Mouse (Mus musculus) layer of hippocampus, adult 2 months (tissue): Measurements from ENCODE around the gene Nedd9. TPM values are rescaled to one million over a fixed set of nuclear protein-coding genes. Genes with fewer than 3 reads are reported as not detected.

Source experiments
- DNase-seq, 2 experiments: peaks; one replicate each; pipeline ENCODE4 v3.0.0; 2022; ENCODE audit warnings: low spot score in 2 of 2
- H3K27ac ChIP-seq: fragments of 200-600 bp; 2 replicates; pipeline ENCODE4 v1.8.1; 2022
- H3K4me3 ChIP-seq: fragments of 200-600 bp; 2 replicates; pipeline ENCODE4 v1.8.1; 2022; ENCODE audit warnings: mild to moderate bottlenecking
- CTCF ChIP-seq: fragments of 200-600 bp; conservative IDR thresholded peaks from 2 replicates; pipeline ENCODE4 v1.8.1; 2022; ENCODE audit warnings: antibody characterized with exemption, mild to moderate bottlenecking, moderate library complexity
- total RNA-seq, 2 experiments: library from RNA; stranded (reverse); gene quantifications; 2 replicates each; pipeline ENCODE4 v1.2.3; 2021

The Nedd9 gene
- total RNA-seq, 2 experiments from 2014 or later = 12.4 to 14.1 TPM

- no peak for TF ChIP-seq CTCF
Observed at GRCm38 (mm10) chr13:41440205-41440604, 47.0 kb downstream of the Nedd9 start.

DNA sequence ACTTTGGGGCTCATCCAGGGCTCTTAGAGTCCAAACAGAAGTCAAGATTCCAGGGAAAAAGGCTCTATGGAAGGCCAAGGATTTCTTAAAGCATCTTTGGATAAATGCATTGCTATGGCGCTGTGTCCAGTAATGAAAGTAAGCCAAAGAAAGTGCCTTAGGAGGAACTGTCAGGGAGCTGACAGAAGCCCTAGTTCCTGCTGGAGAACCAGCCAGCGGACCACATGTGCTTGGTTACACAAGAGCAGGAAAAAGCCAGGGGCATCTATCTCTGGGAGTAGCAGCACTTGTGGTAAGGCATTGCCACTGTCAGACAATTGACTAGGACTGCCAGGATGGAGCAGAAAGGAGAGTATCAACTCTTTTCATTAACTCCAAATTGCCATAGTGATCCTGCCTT is 49.8 kb downstream of the Nedd9 start:
- DNase-seq = no peak
- no peak overlapping the region for H3K4me3 ChIP-seq
- H3K27ac ChIP-seq = no peak overlapping the region
- no peak for TF ChIP-seq CTCF

More at GRCm38 (mm10) chr13:41440205-41440604, 47.0 kb downstream of the Nedd9 start:
- H3K27ac ChIP-seq = no peak overlapping the region
- H3K4me3 ChIP-seq = no peak overlapping the region
- no peak for DNase-seq

- Histone ChIP-seq H3K4me3 (no peak overlapping the region), H3K27ac (no peak overlapping the region)
- DNase-seq = no peak
- no peak for TF ChIP-seq CTCF
Observed at GRCm38 (mm10) chr13:41436731-41437130, 50.4 kb downstream of the Nedd9 start.

DNA sequence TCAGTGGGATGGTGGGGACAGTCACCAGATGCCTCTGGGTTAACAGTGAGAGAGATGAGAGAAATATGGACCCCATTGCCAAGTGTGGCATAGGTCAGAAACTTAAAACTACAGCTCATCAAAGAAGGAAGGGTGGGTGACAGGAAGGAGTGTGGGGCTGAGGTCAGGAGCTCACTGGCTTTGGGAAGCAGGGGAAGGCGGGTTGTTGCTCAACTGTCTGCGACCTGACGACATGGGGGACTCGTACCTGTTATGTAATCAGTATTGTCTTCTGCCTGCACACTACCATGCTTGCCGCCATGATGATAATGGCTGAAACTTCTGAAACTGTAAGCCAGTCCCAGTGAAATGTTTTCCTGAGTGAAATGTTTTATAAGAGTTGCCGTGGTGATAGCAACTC is 54.0 kb downstream of the Nedd9 start:
- DNase-seq = no peak
- no peak overlapping the region for H3K4me3 ChIP-seq
- H3K27ac ChIP-seq = no peak overlapping the region
- TF ChIP-seq CTCF = no peak

GRCm38 (mm10) chr13:41431795-41432194 is 55.4 kb downstream of the Nedd9 start:
- no peak for DNase-seq
- no peak overlapping the region for H3K27ac ChIP-seq
- H3K4me3 ChIP-seq = no peak overlapping the region
- no peak for TF ChIP-seq CTCF

GRCm38 (mm10) chr13:41427046-41427445 is 60.1 kb downstream of the Nedd9 start:
- no peak overlapping the region for H3K4me3 ChIP-seq
- TF ChIP-seq CTCF = no peak
- no peak for DNase-seq

GRCm38 (mm10) chr13:41423463-41424074 is 63.6 kb downstream of the Nedd9 start:
- no peak for TF ChIP-seq CTCF
- Histone ChIP-seq H3K27ac (no peak overlapping the region), H3K4me3 (no peak overlapping the region)
- DNase-seq = no peak

More at GRCm38 (mm10) chr13:41427046-41427445, 60.1 kb downstream of the Nedd9 start:
- H3K27ac ChIP-seq = no peak overlapping the region

DNA sequence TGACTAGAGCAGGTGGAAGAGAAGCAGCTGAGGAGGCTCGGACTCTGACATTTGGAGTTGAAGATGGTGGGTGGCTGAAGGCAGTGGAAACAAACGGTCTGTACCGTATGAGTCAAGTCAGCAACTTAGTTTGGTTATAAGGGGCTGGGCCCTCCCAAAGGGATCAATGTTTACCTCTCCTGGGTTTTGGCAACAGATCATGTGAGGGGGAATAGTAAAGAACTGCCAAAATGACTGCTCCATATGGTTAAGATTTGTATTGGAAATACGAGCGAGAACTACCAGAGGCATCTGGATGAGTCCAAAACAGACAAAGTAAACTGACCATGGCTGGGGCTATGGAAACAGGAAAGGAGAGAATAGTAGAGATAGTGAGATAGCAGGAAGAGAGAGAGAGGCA is 64.6 kb downstream of the Nedd9 start:
- DNase-seq = no peak
- no peak for TF ChIP-seq CTCF

GRCm38 (mm10) chr13:41420376-41420775 is 66.8 kb downstream of the Nedd9 start:
- Histone ChIP-seq H3K27ac (no peak overlapping the region), H3K4me3 (no peak overlapping the region)
- no peak for DNase-seq
- no peak for TF ChIP-seq CTCF

More for the DNA sequence above, 64.6 kb downstream of the Nedd9 start:
- no peak overlapping the region for H3K27ac ChIP-seq
- H3K4me3 ChIP-seq = no peak overlapping the region

DNA sequence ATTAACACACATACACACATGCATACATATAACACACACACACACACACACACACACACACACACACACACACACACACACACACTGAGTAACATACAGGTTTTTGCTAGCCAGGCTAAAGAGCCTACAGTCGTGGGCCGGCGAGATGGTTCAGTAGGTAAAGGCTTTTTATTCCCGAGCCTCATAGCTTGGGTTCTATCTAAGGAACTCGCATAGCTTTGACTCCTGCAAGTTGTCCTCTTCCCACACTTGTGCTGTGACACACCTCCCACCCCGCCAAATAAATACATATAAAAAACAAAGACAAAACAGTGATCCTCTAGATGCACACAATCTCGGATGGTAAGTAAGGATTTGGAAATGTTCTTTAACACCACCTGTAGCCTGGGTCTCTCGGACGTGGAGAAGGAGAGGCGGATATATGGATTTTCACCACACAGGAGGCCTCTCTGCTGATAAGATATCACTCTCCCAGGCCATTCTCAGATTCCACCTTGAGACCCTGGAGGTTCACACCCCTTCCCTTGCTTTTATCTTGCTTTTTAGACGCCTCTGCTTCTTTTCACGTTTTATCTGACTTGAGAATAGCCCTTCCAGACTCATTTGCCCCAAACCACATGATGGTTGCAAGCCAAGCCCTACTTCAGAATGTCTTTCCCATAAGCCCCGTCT is 68.8 kb downstream of the Nedd9 start:
- Histone ChIP-seq H3K27ac (no peak overlapping the region), H3K4me3 (no peak overlapping the region)
- TF ChIP-seq CTCF = no peak
- no peak for DNase-seq

DNA sequence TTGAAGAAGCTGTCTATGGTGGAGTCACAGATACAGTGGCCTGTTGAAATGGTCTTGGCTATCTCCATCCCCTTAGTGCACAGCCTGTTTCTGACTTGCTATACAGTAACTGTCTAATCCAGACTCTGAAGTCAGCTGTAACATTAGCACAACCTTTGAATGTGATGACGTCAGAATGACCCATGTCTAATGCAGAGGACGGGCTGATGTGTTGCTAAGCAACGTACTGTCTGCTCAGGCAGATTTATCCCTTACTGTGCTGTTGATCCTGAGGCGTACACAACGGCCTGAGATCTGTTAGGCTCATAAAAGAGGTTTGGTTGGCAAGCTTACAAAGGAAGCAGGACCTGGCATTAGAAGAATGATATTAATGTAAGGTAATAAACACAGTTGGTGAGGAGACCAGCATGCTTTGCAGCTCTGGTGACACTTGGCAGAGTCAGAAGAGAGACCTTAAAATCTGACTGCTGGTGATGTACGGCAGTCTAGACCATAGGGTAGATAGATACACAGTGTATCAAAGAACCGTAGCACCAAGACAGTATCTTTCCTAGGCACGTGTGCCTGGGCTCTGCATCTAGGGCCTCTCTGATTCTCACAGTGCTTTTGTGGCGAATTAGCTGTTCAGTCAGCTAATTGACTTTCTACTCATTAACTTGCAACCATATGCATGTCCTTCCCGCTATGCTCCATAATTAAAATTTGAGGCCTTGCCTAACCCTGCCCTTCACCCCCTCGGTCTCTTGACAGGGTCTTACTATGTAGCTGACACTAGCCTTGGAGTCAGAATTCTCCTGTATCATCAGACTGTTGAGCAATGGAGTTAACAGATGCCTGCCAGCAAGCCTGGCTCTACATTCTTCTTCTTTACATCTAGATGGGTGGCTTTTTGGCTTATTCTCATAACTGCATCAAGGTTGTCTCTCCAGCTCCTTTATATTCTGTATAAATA is 70.8 kb downstream of the Nedd9 start:
- no peak for TF ChIP-seq CTCF
- no peak for DNase-seq
- no peak overlapping the region for H3K4me3 ChIP-seq
- H3K27ac ChIP-seq = no peak overlapping the region

GRCm38 (mm10) chr13:41410191-41411074 is 76.7 kb downstream of the Nedd9 start:
- Histone ChIP-seq H3K27ac (no peak overlapping the region), H3K4me3 (no peak overlapping the region)
- DNase-seq = no peak
- TF ChIP-seq CTCF = no peak
